In genomic region chr7:27189271-27189931, GRCm38 (mm10) we compare ENCODE assay signal across 14 mouse cellular contexts. TPM values are rescaled to one million over a fixed set of nuclear protein-coding genes. Genes with fewer than 3 reads are reported as not detected.
DNase-seq lines count a peak whose midpoint lies in the region; ATAC-seq and TF ChIP-seq lines count a peak whose summit lies in the region.
"Had no signal": no experiment of that assay in that cellular context is flagged by ENCODE, and none has a peak within 500 bp of the region (broad histone marks: within the 10 kb centered on the region; RNA-seq: fewer than 3 reads in every experiment).

No protein-coding gene starts in this region.

- TF ChIP-seq EP300 in heart, postnatal 0 days (IDR thresholded peaks at IDR 0.05; ENCODE audit: low read depth) = no peak

- H3K4me2 ChIP-seq in heart, postnatal 0 days (ENCODE audit: low read depth, low read length) = no peak overlapping the region
- H3K4me2 ChIP-seq: embryonic facial prominence, embryonic 12.5 days; heart, embryonic 12.5 days; limb, embryonic 12.5 days had no signal

- H3K9me3 ChIP-seq in heart, postnatal 0 days (replicated peaks; ENCODE audit: control insufficient read depth, low read length) = no peaks in the 10 kb centered on the region
- H3K9me3 ChIP-seq in megakaryocyte, embryonic 14.5 days = no peaks in the 10 kb centered on the region
- H3K9me3 ChIP-seq in G1E (replicated peaks) = no peaks in the 10 kb centered on the region
- H3K9me3 ChIP-seq: embryonic facial prominence, embryonic 12.5 days; heart, embryonic 12.5 days had no signal

- intact Hi-C loops in heart, postnatal 10 days (cut with DNase I) = no loop called here
- intact Hi-C loops in left cerebral cortex, postnatal 4 days (cut with DNase I) = no loop called here

- no peaks in the 10 kb centered on the region for H3K27me3 ChIP-seq in heart, postnatal 0 days (ENCODE audit: control insufficient read depth, insufficient read depth, low read length)
- no peaks in the 10 kb centered on the region for H3K27me3 ChIP-seq in megakaryocyte, embryonic 14.5 days (replicated peaks)
- H3K27me3 ChIP-seq in G1E (ENCODE audit: insufficient read depth, low read length) = no peaks in the 10 kb centered on the region
- H3K27me3 ChIP-seq: embryonic facial prominence, embryonic 12.5 days; heart, embryonic 12.5 days; limb, embryonic 12.5 days had no signal

- DNase-seq in heart, postnatal 0 days (ENCODE audit: low spot score) = no peak
- no peak for DNase-seq in heart, postnatal 10 days
- DNase-seq in G1E (ENCODE audit: low spot score) = no peak
- peak; percentile 11 for DNase-seq in retina, embryonic 14.5 days (ENCODE audit: low spot score)
- DNase-seq in left cerebral cortex, postnatal 4 days = no peak
- DNase-seq in spleen, adult 12 weeks (ENCODE audit: low spot score) = no peak

- no peak for ATAC-seq in heart, postnatal 0 days (ENCODE audit: insufficient read depth, low read depth)
- no peak for ATAC-seq in megakaryocyte, adult 5-6 weeks (ENCODE audit: poor library complexity, severe bottlenecking)
- no peak for ATAC-seq in G1E (ENCODE audit: extremely low read depth, insufficient number of reproducible peaks, low FRiP score, poor library complexity, severe bottlenecking)

- WGBS in heart, postnatal 0 days = 96% methylated on average over 10 of the region's 10 CpGs

- no peak overlapping the region for H3K27ac ChIP-seq in heart, postnatal 0 days (ENCODE audit: low read depth)
- H3K27ac ChIP-seq: embryonic facial prominence, embryonic 12.5 days; limb, embryonic 12.5 days had no signal

- H3K36me3 ChIP-seq in heart, postnatal 0 days (replicated peaks; ENCODE audit: control insufficient read depth, insufficient read depth, low read length) = peaks cover 94% of the 10 kb centered on the region
- H3K36me3 ChIP-seq in megakaryocyte, embryonic 14.5 days (replicated peaks; ENCODE audit: low read length) = peaks cover 98% of the 10 kb centered on the region
- H3K36me3 ChIP-seq in G1E (replicated peaks) = peaks cover 98% of the 10 kb centered on the region

- TF ChIP-seq CTCF in heart, postnatal 0 days (IDR thresholded peaks at IDR 0.05; ENCODE audit: low read depth) = peak; percentile 24
- TF ChIP-seq CTCF in G1E (IDR thresholded peaks at IDR 0.05; ENCODE audit: low read depth, low read length) = peak; percentile 4; the same call in 1 of the 2 replicates

- no peak overlapping the region for H3K9ac ChIP-seq in heart, postnatal 0 days (replicated peaks; ENCODE audit: low read depth, low read length)
- H3K9ac ChIP-seq: embryonic facial prominence, embryonic 12.5 days; heart, embryonic 12.5 days; limb, embryonic 12.5 days had no signal

- no peaks in the 10 kb centered on the region for H3K4me1 ChIP-seq in heart, postnatal 0 days (ENCODE audit: control insufficient read depth, insufficient read depth)
- H3K4me1 ChIP-seq in megakaryocyte, embryonic 14.5 days = peaks cover 36% of the 10 kb centered on the region
- H3K4me1 ChIP-seq in G1E (ENCODE audit: insufficient read depth, low read depth, low read length) = peaks cover 54% of the 10 kb centered on the region

- no peak overlapping the region for H3K4me3 ChIP-seq in heart, postnatal 0 days (ENCODE audit: low read depth, low read length)
- H3K4me3 ChIP-seq in megakaryocyte, embryonic 14.5 days (replicated peaks) = peak overlapping the region; percentile 46
- H3K4me3 ChIP-seq in G1E (ENCODE audit: low read depth, low read length) = no peak overlapping the region; the same call in 1 of the 2 replicates
- H3K4me3 ChIP-seq: embryonic facial prominence, embryonic 12.5 days; heart, embryonic 12.5 days; limb, embryonic 12.5 days had no signal

RNA-seq across cellular contexts. Expression of gene BC024978, which starts 6.2 kb away (rescaled TPM):
- 1.8 and 4.8 TPM in 2 replicates for total RNA-seq in heart, postnatal 0 days (2014; rRNA removed; ENCODE audit: low replicate concordance)
- 2.0 and 2.1 TPM in 2 replicates for polyA plus RNA-seq in heart, postnatal 0 days (2015; fragmentation: Nextera tagmentation; extraction: Ambion mirVana)
- total RNA-seq in heart, postnatal 10 days (2021) = 10 to 100 TPM; 13.6 to 14.1 TPM
- polyA plus RNA-seq in megakaryocyte, embryonic 14.5 days (2012; ENCODE audit: insufficient read depth, low replicate concordance) = 1.0 and 2.3 TPM in 2 replicates
- 4.0 and 8.5 TPM in 2 replicates for total RNA-seq in megakaryocyte, adult 5-6 weeks (2015)
- 0.51 and 0.73 TPM in 2 replicates for total RNA-seq in megakaryocyte, adult 5-6 weeks (2017)
- total RNA-seq in G1E (2014; fragmentation: Nextera tagmentation) (14.5 and 15.5 TPM in 2 replicates), G1E (2017) (2.7 and 3.3 TPM in 2 replicates)
- 3.5 and 4.8 TPM in 2 replicates for polyA plus RNA-seq in G1E (2012)
- total RNA-seq in left cerebral cortex, postnatal 4 days (2021) = 10 to 100 TPM; 16.3 to 18.0 TPM

RNA-seq across cellular contexts. Expression of gene Snrpa, which starts 6.7 kb away (rescaled TPM):
- total RNA-seq in heart, postnatal 0 days (2014; rRNA removed; ENCODE audit: low replicate concordance) = 78.2 and 79.4 TPM in 2 replicates
- polyA plus RNA-seq in heart, postnatal 0 days (2015; fragmentation: Nextera tagmentation; extraction: Ambion mirVana) = 60.5 and 69.3 TPM in 2 replicates
- 10 to 100 TPM; 46.9 to 52.7 TPM for total RNA-seq in heart, postnatal 10 days (2021)
- polyA plus RNA-seq in megakaryocyte, embryonic 14.5 days (2012; ENCODE audit: insufficient read depth, low replicate concordance) = 467 and 2,125 TPM in 2 replicates
- total RNA-seq in megakaryocyte, adult 5-6 weeks (2015) = 110 and 125 TPM in 2 replicates
- total RNA-seq in megakaryocyte, adult 5-6 weeks (2017) = 51.9 and 68.6 TPM in 2 replicates
- total RNA-seq in G1E (2014; fragmentation: Nextera tagmentation) = 249 and 291 TPM in 2 replicates
- total RNA-seq in G1E (2017) = 96.6 and 101 TPM in 2 replicates
- 608 and 872 TPM in 2 replicates for polyA plus RNA-seq in G1E (2012)
- total RNA-seq in left cerebral cortex, postnatal 4 days (2021) = 100 to 1,000 TPM in 1 of 2 experiments, 10 to 100 TPM in 1; 98.6 to 110 TPM

RNA-seq across cellular contexts. Expression of gene Mia, which starts 8.4 kb away (rescaled TPM):
- not detected in 2 replicates for total RNA-seq in heart, postnatal 0 days (2014; rRNA removed; ENCODE audit: low replicate concordance)
- 0.25 and 0.38 TPM in 2 replicates for polyA plus RNA-seq in heart, postnatal 0 days (2015; fragmentation: Nextera tagmentation; extraction: Ambion mirVana)
- total RNA-seq in heart, postnatal 10 days (2021) = not detected
- polyA plus RNA-seq in megakaryocyte, embryonic 14.5 days (2012; ENCODE audit: insufficient read depth, low replicate concordance) = not detected in 2 replicates
- not detected in 2 replicates for total RNA-seq in megakaryocyte, adult 5-6 weeks (2015)
- not detected in 2 replicates for total RNA-seq in megakaryocyte, adult 5-6 weeks (2017)
- total RNA-seq in G1E (2014; fragmentation: Nextera tagmentation) (0.87 and 4.6 TPM in 2 replicates), G1E (2017) (0.82 and 1.4 TPM in 2 replicates)
- 0.24 TPM in 1 of 2 replicates, not detected in the other for polyA plus RNA-seq in G1E (2012)
- total RNA-seq in left cerebral cortex, postnatal 4 days (2021) = 1 to 10 TPM; 2.3 to 2.4 TPM
- polyA plus RNA-seq: heart, embryonic 12.5 days had no signal

RNA-seq across cellular contexts. Expression of gene Gm21983, which starts 8.5 kb away (rescaled TPM):
- not detected in 2 replicates for total RNA-seq in heart, postnatal 0 days (2014; rRNA removed; ENCODE audit: low replicate concordance)
- polyA plus RNA-seq in heart, postnatal 0 days (2015; fragmentation: Nextera tagmentation; extraction: Ambion mirVana) = 0.15 TPM in 1 of 2 replicates, not detected in the other
- total RNA-seq in heart, postnatal 10 days (2021) = under 1 TPM in 1 of 2 experiments, not detected in 1; 0.31 TPM
- polyA plus RNA-seq in megakaryocyte, embryonic 14.5 days (2012; ENCODE audit: insufficient read depth, low replicate concordance) = not detected in 2 replicates
- not detected in 2 replicates for total RNA-seq in megakaryocyte, adult 5-6 weeks (2015)
- not detected in 2 replicates for total RNA-seq in megakaryocyte, adult 5-6 weeks (2017)
- 0.83 TPM in 1 of 2 replicates, not detected in the other for total RNA-seq in G1E (2014; fragmentation: Nextera tagmentation)
- not detected in 2 replicates for total RNA-seq in G1E (2017)
- 0.04 TPM in 1 of 2 replicates, not detected in the other for polyA plus RNA-seq in G1E (2012)
- not detected for total RNA-seq in left cerebral cortex, postnatal 4 days (2021)
- total RNA-seq: monocyte, adult 5-6 weeks had no signal
- polyA plus RNA-seq: kidney, embryonic 14.5 days; stomach, embryonic 16.5 days had no signal

RNA-seq across cellular contexts. Expression of gene Rab4b, which starts 10.7 kb away (rescaled TPM):
- 42.5 and 74.2 TPM in 2 replicates for total RNA-seq in heart, postnatal 0 days (2014; rRNA removed; ENCODE audit: low replicate concordance)
- polyA plus RNA-seq in heart, postnatal 0 days (2015; fragmentation: Nextera tagmentation; extraction: Ambion mirVana) = 44.4 and 45.9 TPM in 2 replicates
- total RNA-seq in heart, postnatal 10 days (2021) = 10 to 100 TPM; 21.9 to 22.8 TPM
- polyA plus RNA-seq in megakaryocyte, embryonic 14.5 days (2012; ENCODE audit: insufficient read depth, low replicate concordance) = 400 and 700 TPM in 2 replicates
- 65.7 and 73.7 TPM in 2 replicates for total RNA-seq in megakaryocyte, adult 5-6 weeks (2015)
- 26.8 and 30.4 TPM in 2 replicates for total RNA-seq in megakaryocyte, adult 5-6 weeks (2017)
- total RNA-seq in G1E (2014; fragmentation: Nextera tagmentation) = 36.5 and 37.4 TPM in 2 replicates
- 14.6 and 15.2 TPM in 2 replicates for total RNA-seq in G1E (2017)
- polyA plus RNA-seq in G1E (2012) = 182 and 204 TPM in 2 replicates
- total RNA-seq in left cerebral cortex, postnatal 4 days (2021) = 10 to 100 TPM; 86.0 to 89.0 TPM
